Mouse (Mus musculus) B cell, adult 62 days (primary cell): Measurements from ENCODE around the gene Gm20765. TPM values are rescaled to one million over a fixed set of nuclear protein-coding genes. Genes with fewer than 3 reads are reported as not detected.

Experiments used
- total RNA-seq: library from RNA; stranded (reverse); gene quantifications from 4 replicates; pipeline ENCODE4 v1.2.4, GENCODE M21; 2023

Gm20765 gene
- total RNA-seq: not detected in 4 replicates

GRCm38 (mm10) chr10:104185233-104185632, at the start of gene Gm20765:
Gene Gm20765, plus strand, starts transcription at chr10:104185533.

DNA sequence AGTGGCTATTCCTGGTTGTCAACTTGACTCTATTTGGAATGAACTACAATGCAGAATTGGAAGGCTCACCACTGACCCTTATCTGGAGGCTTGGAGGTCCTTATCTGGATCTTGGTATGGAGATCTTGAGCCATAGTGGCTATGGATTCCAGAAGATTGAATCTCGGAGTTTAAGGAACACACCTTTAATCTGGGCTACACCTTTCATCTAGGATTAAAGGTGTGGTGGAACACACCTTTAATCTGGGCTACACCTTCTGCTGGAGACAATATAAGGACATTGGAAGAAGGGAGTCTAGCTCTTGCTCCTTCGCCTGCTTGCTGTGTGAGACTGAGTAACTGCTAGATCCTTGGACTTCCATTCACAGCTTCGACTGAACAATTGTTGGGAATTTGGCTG, 42.6 kb upstream of the Gm20765 start, which contains the start of gene Gm21293:
TSS of gene Gm21293 (plus strand) at position 301 of the 400 bp plus-strand sequence.

GRCm38 (mm10) chr10:104151197-104151596, 34.1 kb upstream of the Gm20765 start, which contains the start of gene Gm6763:
Gene Gm6763, plus strand, starts transcription at chr10:104151497.

GRCm38 (mm10) chr10:104159706-104160105, 25.6 kb upstream of the Gm20765 start, which contains the start of gene Gm8764:
Gene Gm8764, plus strand, starts transcription at chr10:104160006.

DNA sequence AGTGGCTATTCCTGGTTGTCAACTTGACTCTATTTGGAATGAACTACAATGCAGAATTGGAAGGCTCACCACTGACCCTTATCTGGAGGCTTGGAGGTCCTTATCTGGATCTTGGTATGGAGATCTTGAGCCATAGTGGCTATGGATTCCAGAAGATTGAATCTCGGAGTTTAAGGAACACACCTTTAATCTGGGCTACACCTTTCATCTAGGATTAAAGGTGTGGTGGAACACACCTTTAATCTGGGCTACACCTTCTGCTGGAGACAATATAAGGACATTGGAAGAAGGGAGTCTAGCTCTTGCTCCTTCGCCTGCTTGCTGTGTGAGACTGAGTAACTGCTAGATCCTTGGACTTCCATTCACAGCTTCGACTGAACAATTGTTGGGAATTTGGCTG, 17.1 kb upstream of the Gm20765 start, which contains the start of gene Gm21304:
TSS of gene Gm21304 (plus strand) at position 301 of the 400 bp plus-strand sequence.

GRCm38 (mm10) chr10:104176724-104177123, 8.6 kb upstream of the Gm20765 start, which contains the start of gene Gm21312:
Gene Gm21312, plus strand, starts transcription at chr10:104177024.

GRCm38 (mm10) chr10:104193742-104194141, 8.4 kb downstream of the Gm20765 start, which contains the start of gene Gm4340:
Gene Gm4340, plus strand, starts transcription at chr10:104194042.

Other genes starting within 250 kb of the Gm20765 start
- not detected in 4 replicates for gene Gm21293, start 42.5 kb upstream of the Gm20765 start, total RNA-seq
- gene Gm6763, start 34.0 kb upstream of the Gm20765 start, total RNA-seq: not detected in 4 replicates
- gene Gm8764, start 25.5 kb upstream of the Gm20765 start, total RNA-seq: not detected in 4 replicates
- gene Gm21304, start 17.0 kb upstream of the Gm20765 start, total RNA-seq: not detected in 4 replicates
- not detected in 4 replicates for gene Gm21312, start 8.5 kb upstream of the Gm20765 start, total RNA-seq
- gene Gm4340, start 8.5 kb downstream of the Gm20765 start, total RNA-seq: not detected in 4 replicates